Mouse (Mus musculus): Measurements from ENCODE around the gene Atp1b4. TPM values are rescaled to one million over a fixed set of nuclear protein-coding genes. Genes with fewer than 3 reads are reported as not detected.
"Not testable (repeated sequence)": the region's sequence is repeated elsewhere in the genome, so short reads cannot be mapped to it uniquely, and the experiment has no call there.

The Atp1b4 gene
- polyA plus RNA-seq (2015; fragmentation: Nextera tagmentation; extraction: Ambion mirVana), result 0.07 and 0.21 TPM in 2 replicates

DNA sequence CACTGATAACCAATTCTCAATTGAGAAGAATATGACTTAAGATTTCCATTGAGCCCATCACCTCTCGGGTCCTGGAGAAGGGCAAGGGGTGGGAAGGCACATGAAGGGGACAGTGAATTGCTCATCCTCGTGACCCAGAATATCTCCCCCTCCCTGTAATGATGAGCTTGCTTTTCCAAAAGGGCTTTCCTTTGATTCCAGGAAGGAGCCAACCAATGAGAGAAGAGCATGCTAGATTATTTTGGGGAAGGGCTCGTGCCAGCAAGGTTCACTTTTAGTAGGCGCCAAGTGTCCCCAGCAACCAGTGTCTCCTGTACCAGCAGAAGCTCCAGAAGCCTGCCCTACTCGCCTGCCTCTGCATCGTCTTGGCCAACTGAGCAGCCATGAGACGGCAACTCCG lies at the start of gene Atp1b4:
Gene Atp1b4, plus strand, starts transcription at position 301 of the 400 bp plus-strand sequence.
- H3K36me3 ChIP-seq (ENCODE audit: control insufficient read depth, insufficient read depth, low read length), result no peaks in the 10 kb centered on the region
- no peak within 1 kb of the TSS for H3K4me2 ChIP-seq (ENCODE audit: low read depth, low read length)
- no peak for ATAC-seq
- H3K27me3 ChIP-seq (replicated peaks; ENCODE audit: control insufficient read depth, insufficient read depth, low read length), result no peaks in the 10 kb centered on the region
- H3K9ac ChIP-seq (ENCODE audit: low read depth, low read length), result no peak within 1 kb of the TSS
- H3K4me1 ChIP-seq (ENCODE audit: control insufficient read depth, insufficient read depth, low read length), result no peaks in the 10 kb centered on the region
- 87% methylated on average over 8 of the region's 8 CpGs for WGBS
- no peak within 1 kb of the TSS for H3K4me3 ChIP-seq (ENCODE audit: low read length)
- H3K9me3 ChIP-seq (ENCODE audit: control insufficient read depth, low read length), result no peaks in the 10 kb centered on the region
- no peak within 1 kb of the TSS for H3K27ac ChIP-seq (ENCODE audit: low read length)

DNA sequence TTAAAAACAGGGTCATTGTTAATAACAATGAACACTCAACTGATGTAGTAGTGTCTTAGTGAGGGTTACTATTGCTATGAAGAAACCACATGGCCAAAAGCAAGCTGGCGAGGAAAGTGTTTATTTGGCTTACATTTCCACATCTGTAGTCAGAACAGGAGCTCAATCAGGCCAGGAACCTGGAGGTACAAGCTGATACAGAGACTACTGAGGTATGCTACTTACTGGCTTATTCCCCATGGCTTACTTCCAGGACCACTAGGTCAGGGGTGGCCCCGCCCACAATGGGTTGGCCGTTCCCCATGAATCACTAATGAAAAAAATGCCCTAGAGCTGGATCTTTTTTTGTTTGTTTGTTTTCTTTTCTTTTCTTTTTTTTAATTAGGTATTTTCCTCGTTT lies 7.4 kb upstream of the Atp1b4 start:
- Histone ChIP-seq H3K27ac (ENCODE audit: low read length) (no peak overlapping the region), H3K4me3 (ENCODE audit: low read length) (no peak overlapping the region), H3K4me2 (ENCODE audit: low read depth, low read length) (no peak overlapping the region), H3K4me1 (ENCODE audit: control insufficient read depth, insufficient read depth, low read length) (no peaks in the 10 kb centered on the region), H3K9ac (ENCODE audit: low read depth, low read length) (no peak overlapping the region), H3K9me3 (ENCODE audit: control insufficient read depth, low read length) (no peaks in the 10 kb centered on the region), H3K27me3 (replicated peaks; ENCODE audit: control insufficient read depth, insufficient read depth, low read length) (no peaks in the 10 kb centered on the region), H3K36me3 (ENCODE audit: control insufficient read depth, insufficient read depth, low read length) (no peaks in the 10 kb centered on the region)
- ATAC-seq, result no peak
- 71% methylated on average over 4 of the region's 4 CpGs for WGBS

DNA sequence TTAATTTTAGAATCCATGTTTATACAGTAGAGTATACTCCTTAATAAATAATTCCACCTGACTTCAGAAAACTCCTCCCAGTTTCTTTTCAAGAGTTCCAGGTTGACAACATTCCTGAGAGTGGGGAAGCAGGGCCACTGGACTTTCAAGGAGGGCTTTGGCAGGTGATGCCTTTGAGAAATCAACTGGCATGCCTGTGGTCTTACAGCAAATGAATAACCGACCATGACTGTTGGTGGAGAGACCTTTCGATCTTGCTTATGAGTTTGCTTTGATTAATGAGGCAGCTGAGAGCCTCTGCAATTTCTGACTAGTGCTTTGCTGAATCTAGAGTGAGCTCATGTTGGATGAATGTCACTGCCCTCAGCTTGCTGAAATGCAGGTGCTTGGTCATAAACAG lies 4.9 kb upstream of the Atp1b4 start:
- Histone ChIP-seq H3K4me3 (ENCODE audit: low read length) (no peak overlapping the region), H3K36me3 (ENCODE audit: control insufficient read depth, insufficient read depth, low read length) (no peaks in the 10 kb centered on the region), H3K9ac (ENCODE audit: low read depth, low read length) (no peak overlapping the region), H3K27ac (ENCODE audit: low read length) (no peak overlapping the region), H3K27me3 (replicated peaks; ENCODE audit: control insufficient read depth, insufficient read depth, low read length) (no peaks in the 10 kb centered on the region), H3K4me1 (ENCODE audit: control insufficient read depth, insufficient read depth, low read length) (no peaks in the 10 kb centered on the region), H3K9me3 (ENCODE audit: control insufficient read depth, low read length) (no peaks in the 10 kb centered on the region), H3K4me2 (ENCODE audit: low read depth, low read length) (no peak overlapping the region)
- 63% methylated on average over 2 of the region's 2 CpGs for WGBS
- ATAC-seq, result no peak

DNA sequence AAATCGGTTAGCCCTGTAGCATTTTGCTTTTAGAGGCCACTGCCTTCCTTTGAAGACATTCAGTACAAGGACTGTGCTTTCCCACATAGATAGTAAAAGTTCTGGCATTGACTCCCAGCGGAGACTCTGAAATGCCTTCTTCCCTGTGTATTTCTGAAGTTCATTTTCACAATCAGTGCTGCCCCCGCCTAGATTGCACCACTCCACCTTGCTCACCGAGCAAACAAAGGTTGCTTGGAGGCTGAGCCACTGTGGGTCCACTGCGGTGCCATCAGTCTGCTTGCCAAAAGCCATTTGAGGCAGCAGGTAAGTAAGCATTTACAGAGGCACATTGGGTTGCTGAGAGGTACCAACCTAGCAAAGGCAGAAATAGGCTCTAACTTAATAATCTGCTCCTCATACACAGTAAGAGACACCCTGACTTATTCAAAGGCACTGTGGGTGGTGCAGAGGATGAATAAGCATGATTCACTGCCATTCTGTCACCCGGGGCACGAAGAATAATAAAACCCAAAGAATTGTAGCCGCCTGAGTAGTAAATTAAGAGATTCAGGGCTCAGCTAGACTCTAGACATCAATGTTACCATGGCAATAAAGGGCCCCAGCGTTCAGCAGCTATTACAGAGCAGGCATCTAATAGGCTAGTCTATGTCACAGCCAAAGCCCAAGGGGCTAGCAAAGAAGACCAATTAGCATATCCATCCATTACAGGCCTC lies 2.9 kb upstream of the Atp1b4 start:
- WGBS, result 62% methylated on average over 9 of the region's 9 CpGs
- no peaks in the 10 kb centered on the region for H3K4me1 ChIP-seq (ENCODE audit: control insufficient read depth, insufficient read depth, low read length)
- ATAC-seq, result no peak
- no peak overlapping the region for H3K27ac ChIP-seq (ENCODE audit: low read length)
- no peak overlapping the region for H3K4me2 ChIP-seq (ENCODE audit: low read depth, low read length)
- H3K36me3 ChIP-seq (ENCODE audit: control insufficient read depth, insufficient read depth, low read length), result no peaks in the 10 kb centered on the region
- H3K9ac ChIP-seq (ENCODE audit: low read depth, low read length), result no peak overlapping the region
- H3K4me3 ChIP-seq (ENCODE audit: low read length), result no peak overlapping the region
- H3K9me3 ChIP-seq (ENCODE audit: control insufficient read depth, low read length), result no peaks in the 10 kb centered on the region
- no peaks in the 10 kb centered on the region for H3K27me3 ChIP-seq (replicated peaks; ENCODE audit: control insufficient read depth, insufficient read depth, low read length)

DNA sequence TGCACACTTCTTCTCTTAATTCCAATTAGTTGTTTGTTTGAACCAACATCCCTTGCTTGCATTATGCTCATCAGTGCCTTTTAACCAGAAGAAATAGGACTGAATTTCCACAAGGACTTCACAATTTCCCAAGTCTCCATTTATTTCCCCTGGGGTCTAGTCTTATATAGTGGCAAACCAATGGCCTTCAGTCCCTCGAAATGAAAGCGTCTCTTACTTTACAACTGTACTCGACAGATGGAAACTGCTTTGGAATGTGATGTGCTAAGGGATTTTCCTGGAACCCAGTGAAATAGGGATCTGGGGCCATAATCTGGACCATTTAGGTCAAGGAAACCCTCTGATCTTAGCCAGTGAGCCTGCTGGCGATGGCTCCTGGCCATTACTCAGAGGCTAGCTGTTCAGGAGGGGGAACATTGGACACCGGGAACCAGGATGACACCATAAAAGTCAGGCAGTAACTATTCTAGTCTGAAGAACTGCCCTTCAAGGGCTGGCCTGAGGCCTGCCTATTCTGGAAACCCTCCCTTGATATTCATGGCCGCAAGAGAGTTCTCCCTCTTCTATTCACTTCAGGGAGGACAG lies 2.3 kb upstream of the Atp1b4 start:
- Histone ChIP-seq H3K36me3 (ENCODE audit: control insufficient read depth, insufficient read depth, low read length) (no peaks in the 10 kb centered on the region), H3K27me3 (replicated peaks; ENCODE audit: control insufficient read depth, insufficient read depth, low read length) (no peaks in the 10 kb centered on the region), H3K4me1 (ENCODE audit: control insufficient read depth, insufficient read depth, low read length) (no peaks in the 10 kb centered on the region), H3K27ac (ENCODE audit: low read length) (no peak overlapping the region), H3K9ac (ENCODE audit: low read depth, low read length) (no peak overlapping the region), H3K9me3 (ENCODE audit: control insufficient read depth, low read length) (no peaks in the 10 kb centered on the region), H3K4me2 (ENCODE audit: low read depth, low read length) (no peak overlapping the region), H3K4me3 (ENCODE audit: low read length) (no peak overlapping the region)
- 85% methylated on average over 6 of the region's 6 CpGs for WGBS
- no peak for ATAC-seq

DNA sequence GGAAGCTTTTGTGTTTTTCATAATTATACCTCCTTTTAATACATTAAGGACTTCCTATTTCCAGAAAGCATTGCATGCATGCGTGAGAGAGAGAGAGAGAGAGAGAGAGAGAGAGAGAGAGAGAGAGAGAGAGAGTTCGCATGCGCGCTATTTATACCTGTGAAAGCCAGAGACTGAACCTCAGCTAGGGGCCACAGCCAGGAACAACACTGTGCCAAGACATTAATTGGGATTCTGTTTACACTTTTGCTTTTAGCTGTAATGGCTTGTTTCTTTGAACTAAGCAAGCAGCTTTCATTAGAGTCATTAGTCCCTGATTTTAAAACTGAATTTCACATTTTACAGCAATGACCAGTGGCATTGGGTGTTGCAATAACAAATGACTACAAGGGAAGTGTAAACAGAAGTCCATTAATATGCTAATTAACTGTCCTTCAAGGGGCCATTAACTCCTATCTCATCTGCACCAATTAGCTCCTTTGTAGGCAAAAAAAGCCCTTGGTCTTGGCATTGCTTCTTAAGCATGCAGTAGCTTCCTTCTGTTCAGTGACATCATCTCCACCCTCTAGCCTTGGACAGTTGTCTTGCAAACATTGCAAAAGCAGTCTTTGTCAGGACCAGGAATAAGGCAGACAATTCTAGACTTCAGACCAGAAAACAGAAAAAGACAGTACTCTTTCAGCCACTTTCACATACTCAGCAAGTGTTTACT lies 14.9 kb downstream of the Atp1b4 start:
- H3K27me3 ChIP-seq (replicated peaks; ENCODE audit: control insufficient read depth, insufficient read depth, low read length), result no peaks in the 10 kb centered on the region
- H3K27ac ChIP-seq (ENCODE audit: low read length), result no peak overlapping the region
- H3K4me1 ChIP-seq (ENCODE audit: control insufficient read depth, insufficient read depth, low read length), result no peaks in the 10 kb centered on the region
- WGBS, result 64% methylated on average over 4 of the region's 4 CpGs
- no peak overlapping the region for H3K4me3 ChIP-seq (ENCODE audit: low read length)
- H3K9ac ChIP-seq (ENCODE audit: low read depth, low read length), result no peak overlapping the region
- no peak overlapping the region for H3K4me2 ChIP-seq (ENCODE audit: low read depth, low read length)
- no peak for ATAC-seq
- no peaks in the 10 kb centered on the region for H3K9me3 ChIP-seq (ENCODE audit: control insufficient read depth, low read length)
- H3K36me3 ChIP-seq (ENCODE audit: control insufficient read depth, insufficient read depth, low read length), result no peaks in the 10 kb centered on the region

DNA sequence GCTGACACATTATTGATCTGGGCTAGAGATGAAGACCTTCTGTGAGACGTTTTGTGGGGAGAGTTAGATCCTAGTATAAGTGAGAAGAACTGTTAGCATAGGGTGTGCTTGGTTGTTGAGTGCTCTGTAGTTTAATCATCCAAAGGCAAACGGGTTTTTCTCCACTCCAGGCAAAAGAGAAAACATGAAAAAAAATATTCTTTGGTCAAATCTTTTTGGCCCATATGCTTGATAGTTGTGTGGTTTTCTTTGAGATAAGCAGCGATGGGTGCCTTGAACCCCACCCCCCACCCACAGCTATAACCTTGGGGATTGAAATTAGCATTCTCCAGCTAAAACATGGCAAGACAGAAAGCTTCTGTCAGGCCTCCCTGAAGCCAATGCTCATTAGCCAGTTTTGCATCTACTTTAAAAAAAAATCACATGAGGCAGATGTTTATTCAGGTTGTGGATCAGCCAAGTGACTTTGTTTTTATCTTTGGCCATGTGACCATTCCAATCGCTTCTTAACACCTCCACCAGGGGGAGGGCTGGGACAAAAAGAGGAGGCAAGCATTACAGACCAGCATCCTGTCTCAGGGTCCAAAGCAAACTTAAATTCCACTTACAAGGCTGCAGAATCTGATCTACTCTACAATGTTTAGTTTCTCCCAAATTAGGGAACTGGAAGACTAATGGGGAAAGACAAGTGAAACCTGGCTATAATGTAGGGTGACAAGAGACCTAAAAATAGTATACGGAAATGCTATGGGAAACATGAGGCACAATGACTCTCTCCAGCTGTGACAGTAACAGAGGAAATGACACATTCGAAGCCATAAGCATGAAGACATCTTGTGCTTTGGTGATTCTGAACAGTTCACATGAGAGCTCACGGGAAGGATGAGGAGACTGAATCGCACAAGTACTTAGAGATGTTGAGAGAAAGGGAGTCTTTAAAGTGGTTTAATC lies 18.6 kb downstream of the Atp1b4 start:
- Histone ChIP-seq H3K27me3 (replicated peaks; ENCODE audit: control insufficient read depth, insufficient read depth, low read length) (no peaks in the 10 kb centered on the region), H3K4me3 (ENCODE audit: low read length) (no peak overlapping the region), H3K4me2 (ENCODE audit: low read depth, low read length) (no peak overlapping the region), H3K27ac (ENCODE audit: low read length) (no peak overlapping the region), H3K36me3 (ENCODE audit: control insufficient read depth, insufficient read depth, low read length) (no peaks in the 10 kb centered on the region), H3K9me3 (ENCODE audit: control insufficient read depth, low read length) (no peaks in the 10 kb centered on the region), H3K4me1 (ENCODE audit: control insufficient read depth, insufficient read depth, low read length) (no peaks in the 10 kb centered on the region), H3K9ac (ENCODE audit: low read depth, low read length) (no peak overlapping the region)
- 59% methylated on average over 8 of the region's 8 CpGs for WGBS
- ATAC-seq, result no peak

DNA sequence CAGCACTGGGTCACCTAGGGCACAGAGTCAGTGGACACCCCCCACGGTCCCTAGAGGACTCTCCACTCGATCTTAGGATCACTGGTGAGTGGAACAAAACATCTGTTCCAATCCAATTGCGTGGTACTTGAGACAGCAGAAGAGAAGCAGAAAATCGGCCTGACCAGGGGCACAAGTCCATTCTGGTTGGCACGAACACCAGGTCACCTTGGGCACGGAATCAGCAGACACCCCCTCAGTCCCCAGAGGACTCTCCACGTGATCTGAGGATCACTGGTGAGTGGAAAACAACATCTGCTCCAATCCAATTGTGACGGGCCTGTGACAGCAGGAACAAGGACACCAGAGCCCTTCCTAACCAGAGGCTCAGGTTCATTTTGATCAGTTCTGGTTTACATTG lies 46.0 kb downstream of the Atp1b4 start:
- H3K27me3 ChIP-seq (replicated peaks; ENCODE audit: control insufficient read depth, insufficient read depth, low read length), result no peaks in the 10 kb centered on the region
- no peak overlapping the region for H3K4me3 ChIP-seq (ENCODE audit: low read length)
- no peaks in the 10 kb centered on the region for H3K9me3 ChIP-seq (ENCODE audit: control insufficient read depth, low read length)
- H3K9ac ChIP-seq (ENCODE audit: low read depth, low read length), result no peak overlapping the region
- no peak overlapping the region for H3K27ac ChIP-seq (ENCODE audit: low read length)
- no peak for ATAC-seq
- H3K36me3 ChIP-seq (ENCODE audit: control insufficient read depth, insufficient read depth, low read length), result no peaks in the 10 kb centered on the region
- H3K4me2 ChIP-seq (ENCODE audit: low read depth, low read length), result no peak overlapping the region
- H3K4me1 ChIP-seq (ENCODE audit: control insufficient read depth, insufficient read depth, low read length), result no peaks in the 10 kb centered on the region
- 75% methylated on average over 8 of the region's 8 CpGs for WGBS

DNA sequence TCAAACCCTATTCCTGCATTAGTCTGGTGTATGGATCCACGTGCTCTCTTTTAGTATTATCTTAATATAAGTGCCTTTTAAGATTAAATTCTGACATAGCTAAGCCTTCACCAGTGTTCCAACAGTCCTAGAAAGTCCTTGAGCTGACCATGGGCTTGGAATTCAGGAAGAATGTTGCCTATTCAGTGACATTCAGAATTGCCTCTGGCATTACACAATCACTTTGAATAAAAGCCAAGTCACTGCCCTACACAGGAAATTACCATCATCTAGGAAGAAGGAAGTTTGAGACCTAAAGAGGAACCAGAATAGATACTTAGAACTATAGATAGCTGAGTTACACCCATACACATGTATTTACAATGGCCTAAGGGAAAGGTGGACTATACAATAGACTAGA lies 48.6 kb downstream of the Atp1b4 start:
- WGBS, result 59% methylated on average over 1 of the region's 1 CpGs
- H3K9me3 ChIP-seq (ENCODE audit: control insufficient read depth, low read length), result not testable (repeated sequence)

More for the DNA sequence above, 48.6 kb downstream of the Atp1b4 start:
- not testable (repeated sequence) for H3K4me3 ChIP-seq (ENCODE audit: low read length); ATAC-seq; H3K27me3 ChIP-seq (replicated peaks; ENCODE audit: control insufficient read depth, insufficient read depth, low read length); H3K36me3 ChIP-seq (ENCODE audit: control insufficient read depth, insufficient read depth, low read length); H3K27ac ChIP-seq (ENCODE audit: low read length); H3K4me2 ChIP-seq (ENCODE audit: low read depth, low read length); H3K4me1 ChIP-seq (ENCODE audit: control insufficient read depth, insufficient read depth, low read length); H3K9ac ChIP-seq (ENCODE audit: low read depth, low read length)

Measured in intestine, embryonic 16.5 days (tissue).